Mouse (Mus musculus): ENCODE results near the gene C5ar2. TPM values are rescaled to one million over a fixed set of nuclear protein-coding genes. Genes with fewer than 3 reads are reported as not detected.

C5ar2 gene
- polyA plus RNA-seq (2021): not detected

DNA sequence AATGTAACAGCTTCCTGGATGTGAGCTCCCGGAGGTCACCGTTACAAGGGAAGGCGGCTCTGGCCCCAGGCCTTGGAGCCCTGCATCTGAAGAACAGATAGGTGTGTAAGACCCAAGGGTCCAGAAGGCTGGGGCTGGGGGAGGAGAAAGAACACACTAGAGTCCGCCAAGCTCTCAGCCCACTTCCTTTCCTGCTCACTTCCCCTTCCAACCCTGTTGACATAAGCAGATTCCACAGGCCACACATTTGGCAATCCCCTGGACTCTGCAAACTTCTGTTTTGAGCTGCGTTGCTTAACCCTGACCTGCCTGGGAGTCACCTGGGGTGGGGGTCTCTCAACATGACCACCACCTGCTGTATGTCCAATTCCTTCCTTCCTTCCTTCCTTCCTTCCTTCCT lies at the start of gene C5ar2:
C5ar2 (minus strand) TSS at position 88 of the 400 bp plus-strand sequence.
- in situ Hi-C loops (cut with MboI; ENCODE audit: low pct_unique_long_range_greater_than_20kb): no loop called here
- no peak for DNase-seq (ENCODE audit: low read depth, low spot score)
- H3K27me3 ChIP-seq: no peaks in the 10 kb centered on the region
- no peak for TF ChIP-seq CTCF (IDR thresholded peaks at IDR 0.05)
- POLR2A ChIA-PET: no interaction called here
- CTCF ChIA-PET: no interaction called here
- ATAC-seq: no peak

DNA sequence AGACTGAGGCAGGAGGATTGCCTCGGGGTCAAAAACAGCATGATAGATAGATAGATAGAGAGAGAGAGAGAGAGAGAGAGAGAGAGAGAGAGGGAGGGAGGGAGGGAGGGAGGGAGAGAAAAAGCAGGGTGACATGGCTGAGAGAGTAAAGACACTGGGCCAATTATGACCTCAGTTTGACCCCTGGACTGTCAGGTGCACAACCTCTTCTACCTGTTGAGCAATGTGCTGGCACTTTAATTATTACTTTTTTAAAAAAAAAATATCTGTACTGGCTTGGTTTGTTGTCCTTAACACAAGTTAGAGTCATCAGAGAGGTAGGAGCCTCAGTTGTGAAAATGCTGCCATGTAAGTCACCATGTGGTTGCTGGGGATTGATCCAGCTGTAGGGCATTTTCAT lies 43.8 kb upstream of the C5ar2 start:
- ChIA-PET CTCF (interaction anchor here (0.6 kb wide), 1 partner anchor 25 kb away, joined by 3 read pairs; no protein-coding TSS in a partner anchor), POLR2A (interaction anchor here (0.6 kb wide), 2 partner anchors 9 to 56 kb away, joined by 3 read pairs; no protein-coding TSS in a partner anchor)
- ATAC-seq: no peak

DNA sequence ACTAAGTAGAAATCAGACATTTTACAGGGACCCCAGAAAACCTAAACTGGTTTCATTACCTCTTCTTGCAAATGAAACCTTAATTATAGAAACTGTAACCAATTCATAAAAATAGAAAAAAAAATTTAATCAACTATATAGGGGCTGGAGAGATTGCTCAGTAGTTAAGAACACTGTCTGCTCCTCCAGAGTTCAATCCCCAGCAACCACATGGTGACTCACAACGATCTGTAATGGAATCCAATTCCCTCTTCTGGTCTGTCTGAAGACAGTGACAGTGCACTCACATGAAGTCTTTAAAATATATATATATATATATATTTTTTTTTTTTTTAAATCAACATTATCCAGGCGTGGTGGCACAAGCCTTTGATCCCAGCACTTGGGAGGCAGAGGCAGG lies 43.1 kb upstream of the C5ar2 start:
- in situ Hi-C loops (cut with MboI; ENCODE audit: low pct_unique_long_range_greater_than_20kb): no loop called here
- DNase-seq (ENCODE audit: low read depth, low spot score): no peak
- ChIA-PET CTCF (no interaction called here), POLR2A (no interaction called here)
- no peak for ATAC-seq
- no peak for TF ChIP-seq CTCF (IDR thresholded peaks at IDR 0.05)
- H3K27me3 ChIP-seq: no peaks in the 10 kb centered on the region

More for the DNA sequence above, 43.8 kb upstream of the C5ar2 start:
- H3K27me3 ChIP-seq: no peaks in the 10 kb centered on the region
- DNase-seq (ENCODE audit: low read depth, low spot score): no peak
- no peak for TF ChIP-seq CTCF (IDR thresholded peaks at IDR 0.05)
- in situ Hi-C loops (cut with MboI; ENCODE audit: low pct_unique_long_range_greater_than_20kb): no loop called here

DNA sequence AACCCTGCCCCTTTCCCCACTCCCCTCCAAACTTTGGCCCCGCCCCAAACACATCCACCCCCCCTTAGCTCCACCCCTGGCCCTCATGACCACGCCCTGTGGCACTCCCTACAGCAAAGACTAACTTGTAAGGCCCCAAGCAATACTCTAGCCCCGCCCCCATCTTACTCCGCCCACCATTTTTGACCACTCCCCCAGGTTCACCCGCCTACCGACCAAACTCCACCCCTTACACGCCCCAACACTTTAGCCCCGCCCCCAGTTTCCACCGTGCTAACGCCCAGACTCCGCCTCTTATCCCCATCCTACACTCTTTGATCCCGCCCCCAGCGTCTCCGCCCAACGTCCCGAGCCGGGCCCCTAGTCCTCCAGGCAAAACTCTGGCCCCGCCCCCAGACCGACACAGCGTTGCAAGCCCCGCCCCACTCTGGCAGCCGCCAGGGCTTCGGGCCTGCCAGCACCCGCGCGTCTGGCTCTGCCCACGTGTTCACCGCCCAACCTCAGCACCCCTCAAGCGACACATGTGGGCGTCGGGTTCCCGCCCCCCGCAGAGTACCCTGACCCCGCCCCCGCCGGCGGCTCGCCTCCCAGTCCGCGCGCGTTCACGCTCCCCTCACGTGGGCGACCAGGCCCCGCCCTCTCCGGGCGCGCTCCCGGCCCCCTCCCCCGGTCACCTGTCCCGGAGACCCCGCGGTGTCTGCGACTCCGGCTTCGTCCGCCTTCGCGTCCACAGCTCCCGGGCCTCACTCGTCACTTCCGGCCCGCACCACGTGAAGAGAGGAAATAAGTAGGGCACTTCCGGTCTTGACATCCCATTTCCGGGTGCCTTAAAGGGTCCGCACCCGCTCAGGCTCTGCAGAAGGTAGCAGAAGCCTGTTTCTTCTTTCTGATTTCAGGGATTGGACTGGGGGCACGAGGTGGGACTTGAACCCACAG lies 42.3 kb upstream of the C5ar2 start, which contains the start of gene Ccdc9:
Ccdc9 (minus strand) TSS at position 770 of the 936 bp plus-strand sequence.
- in situ Hi-C loops (cut with MboI; ENCODE audit: low pct_unique_long_range_greater_than_20kb): no loop called here
- ChIA-PET POLR2A (interaction anchor here (0.6 kb wide), 1 partner anchor 730 kb away, joined by 3 read pairs; no protein-coding TSS in a partner anchor), CTCF (interaction anchor here (0.7 to 1.3 kb wide), 3 partner anchors 8 to 11 kb away, joined by 3 to 7 read pairs (median 4); no protein-coding TSS in a partner anchor)
- DNase-seq (ENCODE audit: low read depth, low spot score) (peak; percentile 91), ATAC-seq (peak; percentile 82)
- H3K27me3 ChIP-seq: no peaks in the 10 kb centered on the region
- TF ChIP-seq CTCF (IDR thresholded peaks at IDR 0.05): no peak

DNA sequence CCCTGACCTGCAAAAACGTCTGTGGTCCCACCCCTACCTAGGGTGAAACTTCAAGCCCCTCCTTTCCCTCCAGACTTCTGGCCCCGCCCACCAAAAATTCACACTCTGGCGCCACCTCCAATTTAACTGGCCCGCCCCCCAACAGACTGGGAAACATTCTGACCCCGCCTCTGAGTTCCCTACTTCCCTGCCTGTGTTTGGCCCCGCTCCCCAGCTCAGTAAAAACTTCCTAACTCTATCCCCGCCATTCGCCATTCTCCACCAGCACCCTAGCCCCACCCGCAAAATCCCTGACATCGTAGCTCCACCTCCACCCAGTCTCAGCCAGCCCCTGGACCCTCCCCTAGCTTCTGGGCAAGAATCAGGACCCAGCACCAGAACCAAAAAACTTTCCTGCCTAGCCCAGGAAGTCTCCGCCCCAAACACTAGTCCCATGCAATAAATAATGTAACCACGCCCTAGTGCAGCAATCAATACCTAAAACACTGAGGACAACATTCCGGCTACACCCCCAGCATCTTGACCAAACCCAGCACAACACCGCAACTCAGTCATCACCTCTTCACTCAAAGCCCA lies 41.6 kb upstream of the C5ar2 start:
- CTCF ChIA-PET: interaction anchor here (0.7 to 1.3 kb wide), 3 partner anchors 8 to 11 kb away, joined by 3 to 7 read pairs (median 4); no protein-coding TSS in a partner anchor
- in situ Hi-C loops (cut with MboI; ENCODE audit: low pct_unique_long_range_greater_than_20kb): no loop called here
- peak; percentile 72 for ATAC-seq

DNA sequence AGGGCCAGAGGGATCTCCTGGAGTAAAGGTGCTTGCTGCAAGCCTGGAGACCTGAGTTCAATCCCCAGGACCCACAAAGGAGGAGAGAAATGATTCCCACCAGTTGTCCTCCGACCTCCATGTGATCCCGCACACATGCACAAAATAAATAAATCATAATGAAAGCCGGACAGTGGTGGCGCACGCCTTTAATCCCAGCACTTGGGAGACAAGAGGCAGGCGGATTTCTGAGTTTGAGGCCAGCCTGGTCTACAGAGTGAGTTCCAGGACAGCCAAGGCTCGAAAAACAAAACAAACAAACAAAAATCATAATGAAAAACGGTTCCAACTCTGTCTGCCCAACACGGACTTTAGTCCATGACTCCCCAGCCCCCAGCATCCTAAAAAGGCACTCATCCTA lies 41.0 kb upstream of the C5ar2 start:
- CTCF ChIA-PET: interaction anchor here (1.0 to 1.3 kb wide), 2 partner anchors 10 kb away, joined by 4 to 7 read pairs; no protein-coding TSS in a partner anchor
- no peak for DNase-seq (ENCODE audit: low read depth, low spot score)
- no peak for ATAC-seq
- POLR2A ChIA-PET: interaction anchor here (0.6 to 1.3 kb wide), 2 partner anchors 10 to 111 kb away, joined by 3 to 4 read pairs; no protein-coding TSS in a partner anchor
- no peaks in the 10 kb centered on the region for H3K27me3 ChIP-seq
- in situ Hi-C loops (cut with MboI; ENCODE audit: low pct_unique_long_range_greater_than_20kb): no loop called here
- TF ChIP-seq CTCF (IDR thresholded peaks at IDR 0.05): no peak

More for the DNA sequence above, 41.6 kb upstream of the C5ar2 start:
- POLR2A ChIA-PET: interaction anchor here (0.6 kb wide), 1 partner anchor 731 kb away, joined by 3 read pairs; no protein-coding TSS in a partner anchor
- no peaks in the 10 kb centered on the region for H3K27me3 ChIP-seq
- DNase-seq (ENCODE audit: low read depth, low spot score): no peak
- TF ChIP-seq CTCF (IDR thresholded peaks at IDR 0.05): no peak

DNA sequence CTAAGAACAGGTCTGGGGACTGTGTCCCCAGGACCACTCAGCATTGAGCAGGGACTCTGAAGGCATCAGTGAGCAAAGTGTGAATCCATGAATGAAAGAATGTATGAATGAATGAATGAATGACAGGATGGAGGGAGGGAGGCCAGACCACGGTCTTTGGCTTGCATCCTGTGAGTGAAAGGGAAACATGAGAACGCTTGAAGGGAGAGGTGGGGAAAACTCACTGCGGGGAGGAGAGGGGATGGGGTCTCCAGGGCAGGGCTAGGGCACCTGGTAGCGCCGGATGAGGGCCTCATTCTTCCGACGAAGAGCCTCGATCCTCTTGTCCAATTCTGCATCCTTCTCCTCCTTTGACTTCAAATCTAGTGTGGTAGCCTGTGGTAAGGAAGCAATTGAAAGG lies 40.0 kb upstream of the C5ar2 start:
- ChIA-PET POLR2A (interaction anchor here (0.6 to 1.3 kb wide), 2 partner anchors 9 to 96 kb away, joined by 3 to 4 read pairs; no protein-coding TSS in a partner anchor), CTCF (no interaction called here)
- in situ Hi-C loops (cut with MboI; ENCODE audit: low pct_unique_long_range_greater_than_20kb): no loop called here
- no peak for DNase-seq (ENCODE audit: low read depth, low spot score)
- TF ChIP-seq CTCF (IDR thresholded peaks at IDR 0.05): no peak
- no peak for ATAC-seq
- H3K27me3 ChIP-seq: no peaks in the 10 kb centered on the region

DNA sequence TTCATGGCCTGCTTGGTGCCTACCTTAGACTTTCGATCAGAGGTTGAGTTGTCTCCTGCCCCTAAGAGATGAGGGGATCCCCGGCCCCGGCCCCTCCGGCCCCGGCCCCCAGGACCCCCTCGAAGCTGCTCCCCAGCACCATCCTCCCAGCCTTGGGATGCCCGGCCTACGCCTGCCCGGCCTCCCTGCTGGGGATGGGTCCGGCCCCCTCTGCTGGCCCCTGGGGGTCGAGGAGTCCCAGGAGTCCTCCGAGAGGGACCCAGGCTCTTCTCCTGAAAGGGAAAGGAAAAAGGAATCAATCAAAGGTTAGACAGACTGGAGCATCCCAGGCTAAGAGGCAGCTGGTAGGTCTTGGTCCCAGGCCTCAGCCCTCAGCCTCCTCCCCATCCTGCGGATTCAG lies 38.4 kb upstream of the C5ar2 start:
- in situ Hi-C loops (cut with MboI; ENCODE audit: low pct_unique_long_range_greater_than_20kb): no loop called here
- H3K27me3 ChIP-seq: no peaks in the 10 kb centered on the region
- ATAC-seq: no peak
- no peak for TF ChIP-seq CTCF (IDR thresholded peaks at IDR 0.05)
- no peak for DNase-seq (ENCODE audit: low read depth, low spot score)
- POLR2A ChIA-PET: no interaction called here
- CTCF ChIA-PET: interaction anchor here (1.6 kb wide), 1 partner anchor 12 kb away, joined by 5 read pairs; no protein-coding TSS in a partner anchor

DNA sequence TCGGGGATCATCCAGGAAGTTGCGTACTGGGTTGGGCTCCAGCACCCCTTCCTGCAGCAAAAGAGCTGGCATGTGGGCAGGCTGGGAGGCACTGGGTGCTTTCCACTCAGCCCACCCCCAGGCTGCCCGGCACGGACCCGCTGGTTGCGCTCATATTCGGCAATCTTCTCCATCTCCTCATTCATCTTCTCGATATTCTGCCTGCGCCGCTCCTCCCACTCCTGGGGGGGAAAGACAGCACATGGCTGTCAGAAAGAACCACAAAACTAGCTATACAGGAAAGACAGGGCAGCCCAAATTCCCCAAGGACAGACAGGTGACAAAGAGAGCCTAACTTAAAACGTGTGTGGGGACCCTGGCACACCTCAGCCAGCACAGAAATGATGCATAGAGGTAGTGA lies 36.8 kb upstream of the C5ar2 start:
- no peaks in the 10 kb centered on the region for H3K27me3 ChIP-seq
- TF ChIP-seq CTCF (IDR thresholded peaks at IDR 0.05): no peak
- in situ Hi-C loops (cut with MboI; ENCODE audit: low pct_unique_long_range_greater_than_20kb): no loop called here
- DNase-seq (ENCODE audit: low read depth, low spot score) (no peak), ATAC-seq (no peak)
- ChIA-PET CTCF (interaction anchor here (1.6 kb wide), 1 partner anchor 14 kb away, joined by 5 read pairs; no protein-coding TSS in a partner anchor), POLR2A (no interaction called here)

All from Patski (cell line).